ENCODE assay signal across 13 mouse cellular contexts in genomic region chr14:114791831-114792224, GRCm38 (mm10).
A peak's percentile ranks its signal among the peaks of the same experiment; 100 is the strongest.
DNase-seq lines count a peak whose midpoint lies in the region; ATAC-seq and TF ChIP-seq lines count a peak whose summit lies in the region.
"Had no signal": no experiment of that assay in that cellular context is flagged by ENCODE, and none has a peak within 500 bp of the region (broad histone marks: within the 10 kb centered on the region; RNA-seq: fewer than 3 reads in every experiment).

No protein-coding gene starts in this region.

- no peaks in the 10 kb centered on the region for H3K9me3 ChIP-seq in hindbrain, embryonic 12.5 days (replicated peaks)
- no peaks in the 10 kb centered on the region for H3K9me3 ChIP-seq in hindbrain, postnatal 0 days (ENCODE audit: low read length)
- H3K9me3 ChIP-seq in embryonic facial prominence, embryonic 10.5 days, result no peaks in the 10 kb centered on the region
- no peaks in the 10 kb centered on the region for H3K9me3 ChIP-seq in forebrain, embryonic 15.5 days
- H3K9me3 ChIP-seq in midbrain, embryonic 15.5 days, result no peaks in the 10 kb centered on the region
- H3K9me3 ChIP-seq: heart, embryonic 10.5 days; limb, embryonic 15.5 days; liver, embryonic 15.5 days had no signal

- peak; percentile 63; the same call in 1 of the 2 replicates for ATAC-seq in hindbrain, embryonic 12.5 days (ENCODE audit: low FRiP score)
- no peak for ATAC-seq in hindbrain, postnatal 0 days
- ATAC-seq in forebrain, embryonic 15.5 days (replicated peaks), result peak; percentile 63
- ATAC-seq in midbrain, embryonic 15.5 days (replicated peaks), result peak; percentile 57

- H3K9ac ChIP-seq in hindbrain, embryonic 12.5 days, result no peak overlapping the region
- no peak overlapping the region for H3K9ac ChIP-seq in hindbrain, postnatal 0 days (replicated peaks; ENCODE audit: low read length)
- H3K9ac ChIP-seq in forebrain, embryonic 15.5 days (replicated peaks), result no peak overlapping the region
- no peak overlapping the region for H3K9ac ChIP-seq in midbrain, embryonic 15.5 days
- H3K9ac ChIP-seq: limb, embryonic 15.5 days; liver, embryonic 15.5 days had no signal

- no peaks in the 10 kb centered on the region for H3K4me1 ChIP-seq in hindbrain, embryonic 12.5 days
- no peaks in the 10 kb centered on the region for H3K4me1 ChIP-seq in hindbrain, postnatal 0 days (ENCODE audit: insufficient read depth, low read length)
- H3K4me1 ChIP-seq in embryonic facial prominence, embryonic 10.5 days, result no peaks in the 10 kb centered on the region
- H3K4me1 ChIP-seq in forebrain, embryonic 15.5 days, result peaks cover 4% of the 10 kb centered on the region; the same call in 1 of the 2 replicates
- peaks cover 9% of the 10 kb centered on the region for H3K4me1 ChIP-seq in midbrain, embryonic 15.5 days
- H3K4me1 ChIP-seq: heart, embryonic 10.5 days; limb, embryonic 15.5 days; liver, embryonic 15.5 days had no signal

- H3K4me3 ChIP-seq in hindbrain, embryonic 12.5 days, result no peak overlapping the region
- H3K4me3 ChIP-seq in hindbrain, postnatal 0 days (ENCODE audit: low read length), result no peak overlapping the region
- H3K4me3 ChIP-seq in embryonic facial prominence, embryonic 10.5 days, result no peak overlapping the region
- H3K4me3 ChIP-seq in forebrain, embryonic 15.5 days, result no peak overlapping the region
- no peak overlapping the region for H3K4me3 ChIP-seq in midbrain, embryonic 15.5 days
- H3K4me3 ChIP-seq: heart, embryonic 10.5 days; limb, embryonic 15.5 days; liver, embryonic 15.5 days had no signal

- WGBS in hindbrain, embryonic 12.5 days, result 69% methylated on average over 4 of the region's 4 CpGs
- 65% methylated on average over 4 of the region's 4 CpGs for WGBS in hindbrain, postnatal 0 days
- WGBS in embryonic facial prominence, embryonic 10.5 days, result 62% methylated on average over 4 of the region's 4 CpGs
- 62% methylated on average over 4 of the region's 4 CpGs for WGBS in forebrain, embryonic 15.5 days
- WGBS in midbrain, embryonic 15.5 days, result 64% methylated on average over 4 of the region's 4 CpGs

- DNase-seq in hindbrain, postnatal 0 days (ENCODE audit: low spot score), result no peak
- no peak for DNase-seq in embryonic facial prominence, embryonic 10.5 days (ENCODE audit: low spot score)
- DNase-seq in kidney, adult 8-10 months, result no peak
- DNase-seq in right cerebral cortex, adult 2 months (ENCODE audit: low spot score in 2 of 2), result no peak
- DNase-seq in Muller cell, postnatal 12 days (ENCODE audit: inconsistent ontology term), result no peak

- no peaks in the 10 kb centered on the region for H3K27me3 ChIP-seq in hindbrain, embryonic 12.5 days
- no peaks in the 10 kb centered on the region for H3K27me3 ChIP-seq in hindbrain, postnatal 0 days (ENCODE audit: insufficient read depth, low read length)
- 0 out of 2 replicates have a peak, but pooled peaks cover 3% of the 10 kb centered on the region for H3K27me3 ChIP-seq in embryonic facial prominence, embryonic 10.5 days (replicated peaks; ENCODE audit: low read depth, poor library complexity, severe bottlenecking)
- no peaks in the 10 kb centered on the region for H3K27me3 ChIP-seq in forebrain, embryonic 15.5 days
- no peaks in the 10 kb centered on the region for H3K27me3 ChIP-seq in midbrain, embryonic 15.5 days (replicated peaks)
- H3K27me3 ChIP-seq: CH12.LX; limb, embryonic 15.5 days; liver, embryonic 15.5 days had no signal

- no peak overlapping the region for H3K27ac ChIP-seq in hindbrain, embryonic 12.5 days
- H3K27ac ChIP-seq in hindbrain, postnatal 0 days, result no peak overlapping the region
- H3K27ac ChIP-seq in embryonic facial prominence, embryonic 10.5 days (replicated peaks), result 0 out of 2 replicates have a peak overlapping the region, but pooled peaks have one; percentile 19
- no peak overlapping the region for H3K27ac ChIP-seq in forebrain, embryonic 15.5 days (replicated peaks)
- H3K27ac ChIP-seq in midbrain, embryonic 15.5 days, result no peak overlapping the region
- H3K27ac ChIP-seq: heart, embryonic 10.5 days; limb, embryonic 15.5 days; liver, embryonic 15.5 days; macrophage had no signal

- no peak for TF ChIP-seq CTCF in hindbrain, postnatal 0 days (IDR thresholded peaks at IDR 0.05; ENCODE audit: low read depth)

- H3K4me2 ChIP-seq in hindbrain, embryonic 12.5 days (replicated peaks), result no peak overlapping the region
- no peak overlapping the region for H3K4me2 ChIP-seq in hindbrain, postnatal 0 days (ENCODE audit: low read depth, low read length)
- no peak overlapping the region for H3K4me2 ChIP-seq in forebrain, embryonic 15.5 days (replicated peaks)
- H3K4me2 ChIP-seq in midbrain, embryonic 15.5 days, result no peak overlapping the region
- H3K4me2 ChIP-seq: liver, embryonic 15.5 days had no signal

- H3K36me3 ChIP-seq in hindbrain, embryonic 12.5 days, result no peaks in the 10 kb centered on the region
- H3K36me3 ChIP-seq in hindbrain, postnatal 0 days (ENCODE audit: insufficient read depth, low read length), result no peaks in the 10 kb centered on the region
- no peaks in the 10 kb centered on the region for H3K36me3 ChIP-seq in embryonic facial prominence, embryonic 10.5 days (replicated peaks)
- no peaks in the 10 kb centered on the region for H3K36me3 ChIP-seq in forebrain, embryonic 15.5 days
- H3K36me3 ChIP-seq in midbrain, embryonic 15.5 days (replicated peaks), result no peaks in the 10 kb centered on the region
- H3K36me3 ChIP-seq: heart, embryonic 10.5 days; limb, embryonic 15.5 days; liver, embryonic 15.5 days had no signal
